Mouse (Mus musculus) gonadal fat pad, adult 2 months (tissue): ENCODE results near the gene D7Ertd443e. TPM values are rescaled to one million over a fixed set of nuclear protein-coding genes. Genes with fewer than 3 reads are reported as not detected.

ENCODE experiments used
- DNase-seq: peaks from one replicate; pipeline ENCODE4 v3.0.0-alpha.2; 2012; ENCODE audit warnings: low read depth
- polyA plus RNA-seq: library from polyadenylated mRNA; depleted of rRNA; stranded (reverse); fragments of >200 nt; gene quantifications from 2 replicates; pipeline ENCODE4 v1.2.3, GENCODE M21; 2012

Gene D7Ertd443e
- polyA plus RNA-seq, 1 experiment: 0.19 TPM

DNA sequence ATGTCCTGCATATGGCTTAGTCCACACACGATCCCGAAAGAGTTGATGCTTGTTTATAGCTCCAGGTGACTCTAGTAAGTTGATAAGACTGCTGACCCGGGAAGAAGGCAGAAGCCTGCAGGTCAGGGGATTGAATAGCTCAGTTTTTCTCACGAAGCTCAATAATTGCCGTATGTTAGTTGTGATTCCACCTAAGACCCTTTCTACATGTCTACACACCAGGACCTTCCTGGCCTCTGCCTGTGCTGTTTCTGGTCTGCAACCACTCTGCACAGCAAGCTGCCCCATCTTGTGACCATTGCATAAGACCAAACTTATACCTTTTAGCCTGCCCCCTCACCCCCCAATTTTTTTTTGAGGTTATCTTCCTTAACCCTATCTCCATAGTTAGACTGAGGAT is 96.3 kb downstream of the D7Ertd443e start:
- no peak for DNase-seq

DNA sequence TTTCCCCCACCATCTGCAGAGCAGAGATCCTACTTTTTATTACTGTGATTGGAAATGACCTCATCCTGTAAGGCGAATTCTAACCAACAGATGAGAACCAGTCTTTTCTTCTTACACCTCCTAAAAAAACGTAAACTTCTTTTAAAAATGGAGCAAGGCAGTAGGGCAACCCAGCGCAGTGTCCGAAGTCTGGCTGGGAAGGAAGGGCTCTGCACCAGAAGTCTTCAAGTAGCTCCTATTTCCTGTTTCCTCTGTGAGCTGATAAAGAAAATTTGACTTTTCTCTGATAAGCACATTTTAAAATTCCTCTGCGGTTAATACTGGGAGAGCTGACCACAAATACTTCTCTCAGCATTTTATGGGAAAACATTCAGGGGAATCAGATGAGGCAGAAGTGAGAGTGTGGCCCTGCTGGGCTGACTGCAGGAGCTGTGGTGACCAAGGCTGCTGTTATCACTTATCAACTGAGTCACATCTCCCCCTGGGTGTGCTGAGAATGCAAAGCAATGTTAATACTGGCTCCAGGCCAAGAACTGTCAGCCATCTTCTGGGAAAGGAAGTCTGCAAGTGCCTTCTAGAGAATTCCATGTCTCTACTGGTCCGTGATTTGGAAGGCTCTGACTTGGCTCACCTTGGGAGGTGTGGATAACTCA is 97.8 kb downstream of the D7Ertd443e start:
- DNase-seq: no peak

- DNase-seq: no peak
These were observed 112.5 kb downstream of the D7Ertd443e start for GRCm38 (mm10) chr7:134272956-134273355.

- DNase-seq: no peak
These were observed 113.0 kb downstream of the D7Ertd443e start for GRCm38 (mm10) chr7:134272421-134272820.

GRCm38 (mm10) chr7:134265783-134266182 is 119.7 kb downstream of the D7Ertd443e start:
- no peak for DNase-seq

GRCm38 (mm10) chr7:134263146-134263906 is 122.1 kb downstream of the D7Ertd443e start:
- no peak for DNase-seq

- DNase-seq: no peak
These were observed 124.3 kb downstream of the D7Ertd443e start for GRCm38 (mm10) chr7:134261003-134261701.

GRCm38 (mm10) chr7:134250273-134250870 is 135.1 kb downstream of the D7Ertd443e start:
- no peak for DNase-seq

DNA sequence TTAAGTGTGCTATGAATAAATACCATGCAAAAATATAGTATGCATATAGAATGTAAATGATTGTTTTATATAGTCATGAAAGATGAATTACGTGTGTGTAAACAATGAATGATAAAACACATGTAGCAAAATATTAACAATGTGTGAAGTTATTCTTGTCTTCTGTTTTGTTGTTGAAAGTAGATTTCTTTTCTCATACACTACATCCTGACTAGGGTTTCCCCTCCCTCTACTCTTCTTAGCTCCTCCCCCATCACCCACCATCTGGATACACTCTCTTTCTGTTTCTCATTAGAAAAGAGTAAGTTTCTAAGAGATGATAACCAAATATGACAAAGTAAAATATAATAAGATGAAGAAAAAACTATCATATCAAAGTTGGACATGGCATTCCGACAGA is 137.4 kb downstream of the D7Ertd443e start:
- no peak for DNase-seq

DNA sequence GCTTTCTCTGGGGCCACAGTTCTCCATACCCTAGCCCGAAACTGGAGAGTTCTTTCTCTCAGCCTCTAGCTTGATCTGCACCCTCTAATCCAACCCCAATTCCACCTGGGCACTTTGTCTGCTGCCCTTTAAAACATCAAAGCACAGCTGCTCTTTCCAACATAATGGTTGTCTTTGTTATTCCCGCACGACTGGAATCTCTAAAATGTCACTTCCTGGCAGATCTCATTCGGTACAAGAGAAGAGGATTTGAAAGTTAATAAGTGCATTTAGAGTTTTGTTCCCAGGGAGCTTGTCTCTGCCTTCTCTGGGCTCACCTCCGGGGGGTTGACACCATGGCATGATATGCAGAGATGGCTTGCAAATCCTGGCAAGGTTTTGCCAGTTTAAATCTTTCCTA is 138.8 kb downstream of the D7Ertd443e start:
- no peak for DNase-seq

DNA sequence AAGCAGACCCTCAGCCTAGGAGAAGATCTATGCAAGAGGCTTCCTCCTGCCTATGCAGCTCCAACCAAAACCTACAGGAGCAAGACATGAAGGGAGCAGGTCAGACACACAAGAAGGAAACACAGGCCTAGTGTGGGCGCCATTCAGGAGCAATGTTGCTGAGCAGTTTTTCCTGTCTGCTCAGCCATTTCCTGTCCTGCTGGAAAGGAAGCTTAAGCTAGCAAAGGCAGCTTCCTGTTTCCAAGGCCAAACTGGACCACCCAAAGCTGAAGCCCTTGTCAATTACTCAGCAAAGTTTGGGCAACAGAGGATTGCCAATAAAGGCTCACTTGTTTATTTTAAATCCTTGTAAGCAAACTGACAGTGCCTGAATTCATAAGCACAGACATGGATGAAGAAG is 142.7 kb downstream of the D7Ertd443e start:
- no peak for DNase-seq

GRCm38 (mm10) chr7:134241212-134241611 is 144.2 kb downstream of the D7Ertd443e start:
- DNase-seq: no peak

- no peak for DNase-seq
These were observed 144.9 kb downstream of the D7Ertd443e start for GRCm38 (mm10) chr7:134240579-134240978.

- DNase-seq: no peak
These were observed 146.6 kb downstream of the D7Ertd443e start for GRCm38 (mm10) chr7:134238863-134239262.

DNA sequence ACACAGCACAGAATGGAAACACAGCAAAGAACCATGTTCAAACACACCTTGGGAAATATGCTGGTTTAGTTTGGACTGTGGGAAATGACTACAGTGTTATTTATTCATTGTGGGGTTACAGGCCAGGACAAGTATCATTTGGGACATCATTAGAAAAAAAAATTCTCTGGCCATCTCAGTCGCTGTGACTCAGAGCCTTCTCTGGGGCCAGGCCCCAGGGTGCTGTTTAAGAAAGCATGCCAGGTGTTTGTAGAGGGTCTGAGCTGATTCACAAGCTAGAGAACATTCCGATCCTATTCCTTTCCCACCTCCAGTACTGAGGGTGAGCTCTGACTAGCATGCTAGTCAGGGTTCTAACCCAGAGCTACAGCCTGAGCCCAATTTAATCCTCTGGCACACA is 148.1 kb downstream of the D7Ertd443e start:
- no peak for DNase-seq

- no peak for DNase-seq
These were observed 148.7 kb downstream of the D7Ertd443e start for GRCm38 (mm10) chr7:134236727-134237126.

DNA sequence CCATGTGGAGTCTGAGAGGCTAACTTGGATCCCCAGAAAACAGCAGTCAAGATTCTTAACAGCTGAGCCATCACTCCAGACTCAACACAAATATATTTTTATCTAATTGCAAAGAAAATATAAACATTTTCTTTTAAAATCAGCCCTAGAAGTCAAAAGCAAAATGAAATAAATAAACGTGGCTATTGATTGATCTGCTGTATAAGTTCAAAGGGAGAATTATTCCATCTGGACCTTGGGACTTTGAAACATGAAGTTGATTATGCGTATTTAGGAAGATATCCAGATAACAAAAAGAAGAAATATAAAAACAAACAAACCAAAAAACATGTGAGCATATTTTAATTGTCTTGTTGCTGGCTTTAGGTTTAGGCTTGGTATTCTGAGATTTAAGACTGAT is 149.9 kb downstream of the D7Ertd443e start:
- DNase-seq: no peak

DNA sequence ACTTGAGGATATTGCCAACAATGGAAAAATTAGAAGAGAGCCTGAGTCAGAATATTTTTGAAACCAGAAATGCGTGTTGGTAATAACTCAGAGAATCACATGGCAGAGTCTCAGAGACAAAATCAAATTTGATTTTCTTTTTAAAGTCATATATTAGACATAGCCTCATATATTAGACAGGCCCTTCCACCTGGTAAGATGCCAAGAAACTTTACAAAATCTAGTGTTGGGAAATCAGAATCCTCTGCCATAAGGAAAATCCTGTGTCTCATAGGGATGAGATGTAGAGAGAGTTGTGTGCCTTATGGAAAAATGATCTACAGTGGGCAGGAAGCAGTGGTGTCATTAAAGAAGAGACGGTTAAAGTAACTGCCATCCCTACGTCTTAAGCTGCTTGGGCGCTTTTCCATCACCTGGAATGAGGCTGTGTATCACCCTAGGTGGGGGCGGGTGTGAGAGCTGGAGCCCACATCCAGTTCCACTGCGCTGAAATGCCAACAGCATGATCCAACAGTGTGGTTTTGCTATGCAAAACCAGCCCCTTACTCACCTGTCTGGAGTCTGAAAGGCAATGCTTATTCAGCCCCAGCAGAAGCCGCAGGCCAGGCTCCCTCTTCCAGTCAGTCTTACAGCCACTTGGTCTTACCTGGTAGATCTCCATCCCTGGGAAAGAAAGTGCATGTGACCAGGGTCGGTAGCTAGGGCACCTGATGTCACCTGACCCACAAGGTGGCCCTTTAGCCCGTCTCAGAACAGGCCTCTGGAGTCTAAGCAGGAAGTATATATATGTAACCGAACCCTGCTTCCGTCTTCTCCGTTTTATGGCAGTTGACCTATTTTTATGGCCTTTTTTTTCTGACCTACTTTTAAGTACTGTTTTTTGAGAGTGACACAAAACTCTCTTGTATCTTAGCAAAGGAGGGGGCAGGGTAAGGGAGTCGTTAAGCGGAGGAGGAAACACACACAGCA is 153.8 kb downstream of the D7Ertd443e start, which contains the start of gene Adam12:
Gene Adam12 (minus strand): TSS at position 769 of the 969 bp plus-strand sequence.
- DNase-seq: no peak

- DNase-seq: no peak
These were observed 154.8 kb downstream of the D7Ertd443e start for GRCm38 (mm10) chr7:134230708-134231107.

- no peak for DNase-seq
These were observed 155.6 kb downstream of the D7Ertd443e start for GRCm38 (mm10) chr7:134229899-134230298.
